Mouse (Mus musculus) thymus, adult 2 months (tissue): ENCODE results near the gene Immp2l. TPM values are rescaled to one million over a fixed set of nuclear protein-coding genes. Genes with fewer than 3 reads are reported as not detected.
"Not testable (repeated sequence)": the region's sequence is repeated elsewhere in the genome, so short reads cannot be mapped to it uniquely, and the experiment has no call there.

Experiments
- DNase-seq: peaks from one replicate; pipeline ENCODE4 v3.0.0; 2021
- H3K27ac ChIP-seq: fragments of 200-500 bp; 2 replicates; pipeline ENCODE4 v1.5.1; 2012; ENCODE audit warnings: low read length, control low read depth; ENCODE audit not compliant: control insufficient read depth, insufficient read depth
- H3K27me3 ChIP-seq: fragments of 200-500 bp; 2 replicates; pipeline ENCODE4 v1.6.1; 2012; ENCODE audit warnings: mild to moderate bottlenecking, low read length, moderate library complexity, mixed read lengths; ENCODE audit not compliant: control insufficient read depth, insufficient read depth
- H3K36me3 ChIP-seq: fragments of 200-500 bp; 2 replicates; pipeline ENCODE4 v1.6.1; 2012; ENCODE audit warnings: mild to moderate bottlenecking, low read length, moderate library complexity; ENCODE audit not compliant: control insufficient read depth, insufficient read depth
- H3K4me1 ChIP-seq: fragments of 200-500 bp; replicated peaks from 2 replicates; pipeline ENCODE4 v1.6.1; 2012; ENCODE audit warnings: low read length; ENCODE audit not compliant: control insufficient read depth, insufficient read depth
- H3K4me3 ChIP-seq: fragments of 200-500 bp; 2 replicates; pipeline ENCODE4 v1.5.1; 2012; ENCODE audit warnings: mild to moderate bottlenecking, low read length, control low read depth, moderate library complexity; ENCODE audit not compliant: control insufficient read depth, insufficient read depth
- CTCF ChIP-seq: fragments of 200-500 bp; IDR thresholded peaks from 2 replicates; pipeline ENCODE4 v1.5.1; 2012; ENCODE audit warnings: mild to moderate bottlenecking, control low read depth, low read length, moderate library complexity, borderline replicate concordance; ENCODE audit not compliant: control insufficient read depth, poor library complexity, insufficient read depth; ENCODE audit errors: extremely low read depth
- POLR2A ChIP-seq: fragments of 200-500 bp; IDR thresholded peaks from 2 replicates; pipeline ENCODE4 v1.6.1; 2012; ENCODE audit warnings: mild to moderate bottlenecking, low read length, control low read depth, moderate library complexity; ENCODE audit not compliant: control insufficient read depth, poor library complexity, insufficient read depth; ENCODE audit errors: extremely low read depth
- WGBS: fragments of 180-500 bp; shearing (Covaris S2); methylation state at CpG from one replicate; pipeline ENCODE4 v1.1.7; 2018; 5-methylcytosine and 5-hydroxymethylcytosine counted together
- polyA plus RNA-seq: library from polyadenylated mRNA; depleted of rRNA; stranded (reverse); fragments of >200 nt; gene quantifications from 2 replicates; pipeline ENCODE4 v1.2.3, GENCODE M21; 2012

Immp2l gene
- polyA plus RNA-seq, 1 experiment = 6.3 TPM

DNA sequence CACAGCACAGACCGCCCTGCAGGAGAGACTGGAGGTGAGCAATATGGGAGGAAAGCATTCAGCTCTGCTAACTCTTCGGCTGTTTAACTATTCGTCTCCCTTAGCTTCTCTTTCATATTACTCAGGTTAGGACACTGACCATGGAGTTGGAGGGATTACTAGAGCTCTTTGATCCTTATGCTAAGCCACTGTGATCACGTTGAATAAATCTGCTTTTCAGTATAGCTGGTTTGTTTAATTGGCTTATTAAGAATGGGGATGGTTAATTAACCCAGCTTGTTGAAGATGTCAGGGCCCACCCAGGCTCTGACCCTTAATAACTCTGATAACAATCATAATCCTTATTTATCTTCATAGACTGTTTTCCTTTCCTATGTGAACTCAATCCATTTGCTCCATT lies 38.1 kb upstream of the Immp2l start:
- TF ChIP-seq CTCF (no peak), POLR2A (no peak)
- H3K4me1 ChIP-seq = no peaks in the 10 kb centered on the region
- 86% methylated on average over 4 of the region's 4 CpGs for WGBS
- no peaks in the 10 kb centered on the region for H3K27me3 ChIP-seq
- DNase-seq = no peak
- no peak overlapping the region for H3K27ac ChIP-seq
- H3K36me3 ChIP-seq = no peaks in the 10 kb centered on the region
- H3K4me3 ChIP-seq = no peak overlapping the region

GRCm38 (mm10) chr12:40988311-40989065 lies 35.4 kb upstream of the Immp2l start:
- H3K4me1 ChIP-seq = no peaks in the 10 kb centered on the region
- H3K4me3 ChIP-seq = no peak overlapping the region
- H3K27ac ChIP-seq = no peak overlapping the region
- no peaks in the 10 kb centered on the region for H3K27me3 ChIP-seq
- H3K36me3 ChIP-seq = no peaks in the 10 kb centered on the region
- TF ChIP-seq POLR2A (no peak), CTCF (no peak)
- WGBS = 93% methylated on average over 9 of the region's 9 CpGs
- DNase-seq = no peak

DNA sequence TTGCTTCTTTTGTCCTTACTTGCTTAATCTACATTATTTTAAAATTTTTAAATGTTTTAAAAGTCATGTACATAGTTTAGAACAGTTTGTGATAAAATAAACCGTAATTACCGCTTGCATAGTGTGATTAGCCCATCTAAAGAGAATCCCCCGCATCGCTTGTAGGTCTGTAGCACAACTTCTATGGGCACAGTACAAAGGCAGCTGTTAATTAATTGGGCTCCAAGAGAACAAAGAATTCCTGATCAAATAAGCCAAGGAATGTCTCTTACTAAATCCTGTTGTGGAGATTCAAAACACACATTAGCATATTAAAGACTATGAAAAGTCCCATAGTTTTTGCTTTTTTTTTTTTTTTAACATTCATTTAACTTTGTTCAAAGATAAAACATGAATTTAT lies 32.2 kb upstream of the Immp2l start:
- Histone ChIP-seq H3K4me3 (no peak overlapping the region), H3K4me1 (no peaks in the 10 kb centered on the region), H3K36me3 (no peaks in the 10 kb centered on the region), H3K27me3 (no peaks in the 10 kb centered on the region), H3K27ac (no peak overlapping the region)
- WGBS = 95% methylated on average over 4 of the region's 4 CpGs
- DNase-seq = no peak
- TF ChIP-seq POLR2A = no peak
- no peak for TF ChIP-seq CTCF

DNA sequence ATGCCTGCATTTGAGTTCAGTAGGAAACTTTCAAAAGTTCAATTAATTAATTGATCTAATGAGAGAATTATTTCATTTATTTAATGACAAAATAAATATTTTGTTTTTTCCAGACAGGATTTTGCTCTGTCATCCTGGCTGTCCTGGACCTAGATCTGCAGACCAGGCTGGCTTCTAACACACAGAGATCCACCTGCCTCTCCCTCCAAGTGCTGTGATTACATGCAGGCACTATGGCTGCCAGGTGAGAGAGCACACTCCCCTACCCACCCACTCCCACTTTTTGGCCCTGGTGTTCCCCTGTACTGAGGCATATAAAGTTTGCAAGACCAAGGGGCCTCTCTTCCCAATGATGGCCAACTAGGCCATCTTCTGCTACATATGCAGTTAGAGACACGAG lies 31.7 kb upstream of the Immp2l start:
- not testable (repeated sequence) for H3K27ac ChIP-seq, H3K36me3 ChIP-seq, DNase-seq, H3K27me3 ChIP-seq, H3K4me1 ChIP-seq, H3K4me3 ChIP-seq
- WGBS = 96% methylated on average over 1 of the region's 1 CpGs

- 98% methylated on average over 2 of the region's 2 CpGs for WGBS
- Histone ChIP-seq H3K4me3 (no peak overlapping the region), H3K27ac (no peak overlapping the region), H3K27me3 (no peaks in the 10 kb centered on the region), H3K36me3 (no peaks in the 10 kb centered on the region), H3K4me1 (no peaks in the 10 kb centered on the region)
- DNase-seq = no peak
- TF ChIP-seq POLR2A = no peak
- no peak for TF ChIP-seq CTCF
Measured at GRCm38 (mm10) chr12:40994846-40995245, 29.0 kb upstream of the Immp2l start.

- H3K27ac ChIP-seq = no peak overlapping the region
- no peak overlapping the region for H3K4me3 ChIP-seq
- H3K27me3 ChIP-seq = no peaks in the 10 kb centered on the region
- H3K4me1 ChIP-seq = no peaks in the 10 kb centered on the region
- WGBS = 86% methylated on average over 9 of the region's 9 CpGs
- TF ChIP-seq POLR2A = no peak
- TF ChIP-seq CTCF = no peak
- no peak for DNase-seq
- H3K36me3 ChIP-seq = no peaks in the 10 kb centered on the region
Measured at GRCm38 (mm10) chr12:40995618-40996370, 28.1 kb upstream of the Immp2l start.

GRCm38 (mm10) chr12:41022516-41022915 lies 1.4 kb upstream of the Immp2l start:
- WGBS = 97% methylated on average over 1 of the region's 1 CpGs
- no peaks in the 10 kb centered on the region for H3K36me3 ChIP-seq
- TF ChIP-seq POLR2A (no peak), CTCF (no peak)
- no peak overlapping the region for H3K27ac ChIP-seq
- DNase-seq = no peak
- no peaks in the 10 kb centered on the region for H3K27me3 ChIP-seq
- H3K4me3 ChIP-seq = no peak overlapping the region
- peaks cover 4% of the 10 kb centered on the region; the same call in 1 of the 2 replicates for H3K4me1 ChIP-seq
